Mouse (Mus musculus) layer of hippocampus, postnatal 14 days (tissue): Measurements from ENCODE around the gene Olfr1284. TPM values are rescaled to one million over a fixed set of nuclear protein-coding genes. Genes with fewer than 3 reads are reported as not detected.
"Not testable (repeated sequence)": the region's sequence is repeated elsewhere in the genome, so short reads cannot be mapped to it uniquely, and the experiment has no call there.

Experiments
- DNase-seq, 2 experiments: peaks; one replicate each; pipeline ENCODE4 v3.0.0; 2021 to 2022; ENCODE audit warnings: low spot score in 2 of 2, mixed read lengths in 1 of 2
- long read RNA-seq, 2 experiments: library from polyadenylated mRNA; stranded (forward); transcript quantifications; one replicate each; pipeline ENCODE4 v2.0.0; 2021
- total RNA-seq, 2 experiments: library from RNA; stranded (reverse); gene quantifications; 2 replicates each; pipeline ENCODE4 v1.2.3; 2021

Olfr1284 gene
- total RNA-seq, result not detected
- long read RNA-seq, experiment 1, result 0 reads
- long read RNA-seq, experiment 2, result 0 reads

- DNase-seq, result no peak
Measured at GRCm38 (mm10) chr2:111375222-111375621, at the start of gene Olfr1284. Gene Olfr1284 (plus strand): TSS chr2:111375522.

DNA sequence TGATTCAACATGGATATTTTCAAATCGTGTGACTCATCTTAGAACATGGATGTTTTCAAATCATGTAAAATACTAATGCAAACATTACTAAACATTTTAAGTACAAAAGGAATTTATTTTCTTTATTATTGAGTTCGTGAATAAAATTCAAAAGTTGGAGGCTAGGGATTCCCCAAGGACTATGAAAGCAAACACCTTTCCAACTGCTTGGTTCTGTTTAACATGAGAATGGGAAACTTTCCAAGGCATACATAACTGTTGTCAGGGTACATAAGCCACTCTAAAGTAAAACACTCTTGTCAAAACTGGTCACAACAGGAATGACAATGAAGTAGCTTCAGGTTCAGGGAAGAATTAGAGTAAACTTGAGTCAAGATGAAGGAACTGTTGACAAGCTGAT, 49.1 kb upstream of the Olfr1284 start, which contains the start of gene Olfr1281:
TSS of gene Olfr1281 (plus strand) at position 301 of the 400 bp plus-strand sequence.
- DNase-seq, result no peak

- DNase-seq, result not testable (repeated sequence)
Measured at GRCm38 (mm10) chr2:111333721-111334120, 41.6 kb upstream of the Olfr1284 start.

- DNase-seq, result no peak
Measured at GRCm38 (mm10) chr2:111335976-111336375, 39.3 kb upstream of the Olfr1284 start, which contains the start of gene Olfr1282. Gene Olfr1282 (minus strand): TSS chr2:111336076.

- DNase-seq, result no peak
Measured at GRCm38 (mm10) chr2:111366490-111366889, 8.8 kb upstream of the Olfr1284 start, which contains the start of gene Olfr1283. Gene Olfr1283 (plus strand): TSS chr2:111366790.

- no peak for DNase-seq
Measured at GRCm38 (mm10) chr2:111422931-111423330, 47.6 kb downstream of the Olfr1284 start, which contains the start of gene Olfr1286. Gene Olfr1286 (minus strand): TSS chr2:111423115.

Other genes with a start within 250 kb of the Olfr1284 start
- not detected for gene Gm15130, start 222.6 kb upstream of the Olfr1284 start, total RNA-seq
- gene 4930430A15Rik, start 145.9 kb upstream of the Olfr1284 start, total RNA-seq, result not detected
- not detected for gene Olfr1275, start 140.2 kb upstream of the Olfr1284 start, total RNA-seq
- not detected for gene Olfr1276, start 121.0 kb upstream of the Olfr1284 start, total RNA-seq
- gene Olfr1277, start 101.4 kb upstream of the Olfr1284 start, total RNA-seq, result not detected
- gene Olfr1278, start 85.4 kb upstream of the Olfr1284 start, total RNA-seq, result not detected
- gene Olfr1279, start 74.9 kb upstream of the Olfr1284 start, total RNA-seq, result not detected
- gene Olfr1280, start 61.5 kb upstream of the Olfr1284 start, total RNA-seq, result not detected
- not detected for gene Olfr1281, start 49.0 kb upstream of the Olfr1284 start, total RNA-seq
- gene Olfr1282, start 39.4 kb upstream of the Olfr1284 start, total RNA-seq, result not detected
- gene Olfr1283, start 8.7 kb upstream of the Olfr1284 start, total RNA-seq, result not detected
- not detected for gene Olfr1286, start 47.6 kb downstream of the Olfr1284 start, total RNA-seq
- not detected for gene Olfr1287, start 73.6 kb downstream of the Olfr1284 start, total RNA-seq
- gene Olfr1288, start 98.6 kb downstream of the Olfr1284 start, total RNA-seq, result not detected
- gene Olfr1289, start 105.3 kb downstream of the Olfr1284 start, total RNA-seq, result not detected
- not detected for gene Olfr1290, start 118.3 kb downstream of the Olfr1284 start, total RNA-seq
- not detected for gene Olfr1291-ps1, start 121.7 kb downstream of the Olfr1284 start, total RNA-seq
- gene Olfr1293-ps, start 149.7 kb downstream of the Olfr1284 start, total RNA-seq, result not detected
- gene Olfr1294, start 164.8 kb downstream of the Olfr1284 start, total RNA-seq, result not detected
- gene Olfr1295, start 194.2 kb downstream of the Olfr1284 start, total RNA-seq, result not detected